Mouse (Mus musculus) T-helper 1 cell (primary cell): ENCODE measurements at regions not wholly inside any gene's neighbourhood (a gene's known extent, or its start where the extent isn't known, plus 50 kb on each side); places are given as distances from the start of the nearest gene placed in this dataset.

Experiments used
- in situ Hi-C: fragments of 300-600 bp; cut with MboI, MseI; formaldehyde crosslinking; loops from one replicate; pipeline ENCODE4 v1.15.1; 2025; ENCODE audit warnings: high pct_unique_total_duplicates

- in situ Hi-C loops, result no loop called here
Measured at GRCm38 (mm10) chr13:53055697-53056096, 74.8 kb upstream of the Nfil3 start.

GRCm38 (mm10) chr13:53053211-53053610 lies 72.3 kb upstream of the Nfil3 start:
- in situ Hi-C loops, result no loop called here

- in situ Hi-C loops, result no loop called here
Measured at GRCm38 (mm10) chr13:53052806-53053205, 71.9 kb upstream of the Nfil3 start.

GRCm38 (mm10) chr13:53052188-53052587 lies 71.3 kb upstream of the Nfil3 start:
- in situ Hi-C loops, result no loop called here

- in situ Hi-C loops, result no loop called here
Measured at GRCm38 (mm10) chr13:53051386-53051785, 70.5 kb upstream of the Nfil3 start.

- in situ Hi-C loops, result no loop called here
Measured at GRCm38 (mm10) chr13:53049176-53049575, 68.3 kb upstream of the Nfil3 start.

- in situ Hi-C loops, result loop anchor here (10.0 kb wide), 1 partner anchor 1859 kb away; the partner anchor contains the start of gene Nxnl2
Measured at GRCm38 (mm10) chr13:53033189-53033943, 52.5 kb upstream of the Nfil3 start.
